Mouse (Mus musculus): ENCODE measurements around the gene Rasl10a. TPM values are rescaled to one million over a fixed set of nuclear protein-coding genes. Genes with fewer than 3 reads are reported as not detected.

Gene Rasl10a
- polyA plus RNA-seq, 1 experiment from 2014 or later, result 0.23 TPM

DNA sequence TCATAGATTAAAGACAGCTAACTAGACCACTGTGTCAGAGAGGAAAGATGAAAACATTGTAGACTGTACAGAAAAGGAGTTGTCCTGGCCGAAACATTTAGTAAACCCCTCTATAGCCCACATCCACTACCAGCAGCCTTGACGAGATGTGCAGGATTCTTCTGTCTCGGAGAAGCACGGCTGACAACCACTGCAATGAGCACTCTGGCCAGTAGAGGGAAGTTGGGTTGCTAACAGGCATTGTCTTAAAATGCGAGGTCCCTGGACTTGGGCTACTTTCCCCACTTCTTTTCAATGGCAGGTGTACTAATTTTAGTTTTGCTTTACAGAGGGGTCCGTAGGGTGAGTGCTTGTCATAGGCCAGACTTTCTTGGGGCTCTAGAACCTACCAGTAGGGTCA is 40.4 kb upstream of the Rasl10a start:
- Histone ChIP-seq H3K9ac (ENCODE audit: low read length) (no peak overlapping the region), H3K4me3 (ENCODE audit: low read depth, low read length) (no peak overlapping the region), H3K4me2 (ENCODE audit: low read depth, low read length, severe bottlenecking) (no peak overlapping the region), H3K27me3 (ENCODE audit: control insufficient read depth, insufficient read depth, low read length) (no peaks in the 10 kb centered on the region), H3K36me3 (ENCODE audit: control insufficient read depth, insufficient read depth, low read length) (peaks cover 3% of the 10 kb centered on the region; the same call in 1 of the 2 replicates), H3K9me3 (ENCODE audit: control insufficient read depth, low read length) (no peaks in the 10 kb centered on the region), H3K27ac (ENCODE audit: low read depth, low read length) (no peak overlapping the region), H3K4me1 (replicated peaks; ENCODE audit: control insufficient read depth, insufficient read depth, low read length) (no peaks in the 10 kb centered on the region)
- ATAC-seq (replicated peaks; ENCODE audit: low FRiP score), result no peak
- DNase-seq (ENCODE audit: low spot score), result no peak
- WGBS, result 73% methylated on average over 6 of the region's 6 CpGs

DNA sequence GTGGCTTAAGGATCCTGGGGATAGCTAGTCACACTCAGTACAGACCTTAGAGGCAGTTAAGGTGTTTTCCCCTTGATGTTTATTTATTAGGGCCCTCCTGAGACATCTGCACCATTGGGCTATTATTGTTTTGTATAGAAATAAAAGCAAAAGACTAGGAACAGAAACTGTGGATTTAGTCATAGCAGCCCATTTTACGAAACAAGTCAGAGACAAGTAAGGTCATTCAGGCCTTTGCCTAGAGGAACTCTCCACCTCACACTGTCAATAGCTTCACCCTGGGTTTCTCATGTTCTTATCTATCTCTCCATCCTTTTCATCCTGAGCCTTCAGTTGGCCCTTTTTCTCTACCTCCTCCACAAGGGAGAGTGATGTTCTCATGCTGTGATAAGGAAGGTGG is 32.8 kb upstream of the Rasl10a start:
- WGBS, result 100% methylated on average over 1 of the region's 1 CpGs
- Histone ChIP-seq H3K27ac (ENCODE audit: low read depth, low read length) (no peak overlapping the region), H3K4me1 (replicated peaks; ENCODE audit: control insufficient read depth, insufficient read depth, low read length) (no peaks in the 10 kb centered on the region), H3K27me3 (ENCODE audit: control insufficient read depth, insufficient read depth, low read length) (no peaks in the 10 kb centered on the region), H3K4me2 (ENCODE audit: low read depth, low read length, severe bottlenecking) (no peak overlapping the region), H3K9ac (ENCODE audit: low read length) (no peak overlapping the region), H3K4me3 (ENCODE audit: low read depth, low read length) (no peak overlapping the region), H3K36me3 (ENCODE audit: control insufficient read depth, insufficient read depth, low read length) (peaks cover 4% of the 10 kb centered on the region; the same call in 1 of the 2 replicates), H3K9me3 (ENCODE audit: control insufficient read depth, low read length) (no peaks in the 10 kb centered on the region)
- DNase-seq (ENCODE audit: low spot score) (no peak), ATAC-seq (replicated peaks; ENCODE audit: low FRiP score) (no peak)

DNA sequence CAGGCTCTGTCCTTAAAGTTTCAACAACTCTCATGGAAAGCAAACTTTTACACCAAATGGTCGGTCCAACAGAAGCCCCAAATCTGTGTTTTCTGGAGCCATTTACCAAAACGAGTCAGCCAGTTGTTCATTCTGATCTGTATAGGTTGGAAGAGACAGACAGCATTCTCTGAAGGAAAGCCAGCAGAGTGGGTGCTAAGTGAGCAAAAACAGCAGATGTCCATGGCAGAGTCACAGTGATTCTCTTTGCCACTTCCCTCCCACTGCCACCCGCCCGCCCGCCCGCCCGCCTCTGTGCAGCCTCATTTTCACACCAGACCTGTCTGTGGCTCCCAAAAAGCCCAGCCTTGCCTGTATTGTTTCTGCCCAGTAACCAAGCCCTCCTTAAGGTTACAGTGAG is 29.7 kb upstream of the Rasl10a start:
- DNase-seq (ENCODE audit: low spot score) (no peak), ATAC-seq (replicated peaks; ENCODE audit: low FRiP score) (no peak)
- no peak overlapping the region for H3K4me3 ChIP-seq (ENCODE audit: low read depth, low read length)
- peaks cover 4% of the 10 kb centered on the region; the same call in 1 of the 2 replicates for H3K36me3 ChIP-seq (ENCODE audit: control insufficient read depth, insufficient read depth, low read length)
- no peak overlapping the region for H3K9ac ChIP-seq (ENCODE audit: low read length)
- no peaks in the 10 kb centered on the region for H3K4me1 ChIP-seq (replicated peaks; ENCODE audit: control insufficient read depth, insufficient read depth, low read length)
- H3K27ac ChIP-seq (ENCODE audit: low read depth, low read length), result no peak overlapping the region
- H3K27me3 ChIP-seq (ENCODE audit: control insufficient read depth, insufficient read depth, low read length), result no peaks in the 10 kb centered on the region
- no peaks in the 10 kb centered on the region for H3K9me3 ChIP-seq (ENCODE audit: control insufficient read depth, low read length)
- 93% methylated on average over 7 of the region's 7 CpGs for WGBS
- H3K4me2 ChIP-seq (ENCODE audit: low read depth, low read length, severe bottlenecking), result no peak overlapping the region

DNA sequence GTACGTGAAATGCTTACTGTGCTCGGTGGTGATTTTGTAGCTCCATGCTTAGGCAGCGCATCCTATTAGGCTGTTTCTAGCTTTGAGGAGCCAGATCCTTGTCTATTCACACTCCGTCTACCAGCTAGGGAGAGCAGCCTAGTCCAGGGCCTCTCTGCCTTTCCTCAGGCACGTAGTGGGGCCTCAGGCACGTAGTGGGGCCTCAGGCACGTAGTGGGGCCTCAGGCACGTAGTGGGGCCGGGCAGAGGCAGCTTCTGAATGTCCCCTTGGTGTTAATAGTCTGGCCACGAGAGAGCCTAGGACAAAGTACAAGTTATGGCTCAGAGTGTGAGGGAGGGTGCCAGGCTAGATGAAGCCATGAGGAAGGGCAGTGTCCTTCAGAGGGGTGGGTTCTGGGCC is 25.2 kb upstream of the Rasl10a start:
- Histone ChIP-seq H3K36me3 (ENCODE audit: control insufficient read depth, insufficient read depth, low read length) (no peaks in the 10 kb centered on the region), H3K4me1 (replicated peaks; ENCODE audit: control insufficient read depth, insufficient read depth, low read length) (no peaks in the 10 kb centered on the region), H3K4me2 (ENCODE audit: low read depth, low read length, severe bottlenecking) (no peak overlapping the region), H3K4me3 (ENCODE audit: low read depth, low read length) (no peak overlapping the region), H3K27ac (ENCODE audit: low read depth, low read length) (no peak overlapping the region), H3K9ac (ENCODE audit: low read length) (no peak overlapping the region), H3K27me3 (ENCODE audit: control insufficient read depth, insufficient read depth, low read length) (no peaks in the 10 kb centered on the region), H3K9me3 (ENCODE audit: control insufficient read depth, low read length) (no peaks in the 10 kb centered on the region)
- ATAC-seq (replicated peaks; ENCODE audit: low FRiP score) (no peak), DNase-seq (ENCODE audit: low spot score) (no peak)
- WGBS, result 97% methylated on average over 10 of the region's 10 CpGs

DNA sequence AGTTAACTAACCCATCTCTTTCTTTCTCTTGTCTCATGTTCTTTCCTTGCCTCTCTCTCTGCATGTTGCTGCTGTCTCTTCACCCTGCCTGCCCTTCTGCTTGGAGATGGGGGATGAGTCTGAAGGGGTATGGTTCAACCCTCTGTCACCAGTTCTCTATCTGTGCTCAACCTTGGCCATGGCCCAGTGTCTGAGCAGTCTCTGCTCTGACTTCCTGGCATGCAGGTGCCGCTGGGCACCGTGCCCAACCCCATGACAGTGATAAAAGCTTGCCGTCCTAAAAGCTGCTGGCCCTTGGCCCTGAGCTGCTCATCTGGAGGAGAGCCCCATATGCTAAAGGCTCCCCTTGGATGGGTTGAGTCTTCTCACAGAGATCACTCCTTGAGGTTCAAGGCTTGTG is 24.8 kb upstream of the Rasl10a start:
- Histone ChIP-seq H3K4me2 (ENCODE audit: low read depth, low read length, severe bottlenecking) (no peak overlapping the region), H3K9me3 (ENCODE audit: control insufficient read depth, low read length) (no peaks in the 10 kb centered on the region), H3K9ac (ENCODE audit: low read length) (no peak overlapping the region), H3K27me3 (ENCODE audit: control insufficient read depth, insufficient read depth, low read length) (no peaks in the 10 kb centered on the region), H3K27ac (ENCODE audit: low read depth, low read length) (no peak overlapping the region), H3K4me1 (replicated peaks; ENCODE audit: control insufficient read depth, insufficient read depth, low read length) (no peaks in the 10 kb centered on the region), H3K36me3 (ENCODE audit: control insufficient read depth, insufficient read depth, low read length) (no peaks in the 10 kb centered on the region), H3K4me3 (ENCODE audit: low read depth, low read length) (no peak overlapping the region)
- WGBS, result 96% methylated on average over 3 of the region's 3 CpGs
- no peak for DNase-seq (ENCODE audit: low spot score)
- ATAC-seq (replicated peaks; ENCODE audit: low FRiP score), result no peak

DNA sequence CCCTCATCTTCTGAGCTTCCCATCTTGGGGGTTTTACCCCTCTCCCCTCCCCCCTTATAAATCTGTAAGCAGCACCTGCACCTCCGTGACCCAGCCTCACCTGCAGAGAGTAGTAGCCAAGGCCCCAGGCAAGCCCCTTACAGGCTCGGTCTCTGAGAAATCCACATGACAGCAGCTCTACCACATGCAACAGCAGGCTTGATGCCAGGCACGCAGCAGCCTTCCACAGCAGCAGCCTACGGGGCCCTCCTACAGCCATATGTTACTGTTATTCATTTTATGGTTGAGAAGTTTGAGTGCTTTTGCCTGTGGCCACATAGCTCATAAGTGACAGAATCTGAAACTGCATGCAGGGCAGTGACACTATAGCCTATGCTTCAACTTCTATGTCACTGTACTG is 22.5 kb upstream of the Rasl10a start:
- H3K9me3 ChIP-seq (ENCODE audit: control insufficient read depth, low read length), result no peaks in the 10 kb centered on the region
- DNase-seq (ENCODE audit: low spot score) (no peak), ATAC-seq (replicated peaks; ENCODE audit: low FRiP score) (no peak)
- H3K27me3 ChIP-seq (ENCODE audit: control insufficient read depth, insufficient read depth, low read length), result no peaks in the 10 kb centered on the region
- H3K4me2 ChIP-seq (ENCODE audit: low read depth, low read length, severe bottlenecking), result no peak overlapping the region
- H3K4me1 ChIP-seq (replicated peaks; ENCODE audit: control insufficient read depth, insufficient read depth, low read length), result no peaks in the 10 kb centered on the region
- H3K9ac ChIP-seq (ENCODE audit: low read length), result no peak overlapping the region
- peaks cover 2% of the 10 kb centered on the region; the same call in 1 of the 2 replicates for H3K36me3 ChIP-seq (ENCODE audit: control insufficient read depth, insufficient read depth, low read length)
- 93% methylated on average over 4 of the region's 4 CpGs for WGBS
- no peak overlapping the region for H3K4me3 ChIP-seq (ENCODE audit: low read depth, low read length)
- H3K27ac ChIP-seq (ENCODE audit: low read depth, low read length), result no peak overlapping the region

DNA sequence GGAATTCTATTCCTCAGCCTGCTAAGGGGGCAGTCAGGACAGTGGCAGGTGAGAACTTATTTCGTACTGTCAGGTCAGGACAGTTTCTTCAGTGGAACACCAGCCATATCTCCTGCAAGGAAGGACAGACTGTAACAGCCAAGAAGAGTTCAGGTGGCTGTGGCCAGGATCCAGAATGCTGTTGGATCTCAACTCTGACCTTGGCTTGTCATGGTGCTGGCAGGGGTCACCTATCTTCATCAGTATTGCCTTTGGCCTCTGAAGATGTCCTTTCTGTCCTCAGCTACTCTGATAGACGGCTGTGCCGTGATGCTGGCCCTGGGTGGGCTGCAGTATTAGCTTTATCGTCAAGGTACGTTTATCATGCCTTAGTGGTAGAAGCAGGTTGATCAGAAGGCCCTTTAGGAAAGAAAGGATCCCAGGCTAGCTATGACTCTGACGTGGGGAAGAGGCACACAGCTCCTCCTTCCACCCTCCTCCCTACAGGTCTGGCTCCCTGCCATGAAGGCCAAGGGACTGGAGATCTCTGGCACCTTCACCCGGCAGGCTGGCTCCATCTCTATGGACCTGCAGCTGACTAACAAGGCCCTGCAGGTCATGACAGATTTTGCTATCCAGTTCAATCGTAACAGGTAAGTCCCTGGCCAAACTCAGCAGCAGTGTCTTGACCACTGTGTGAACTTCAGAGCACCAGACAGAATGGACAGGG is 20.6 kb upstream of the Rasl10a start:
- WGBS, result 90% methylated on average over 8 of the region's 8 CpGs
- no peaks in the 10 kb centered on the region for H3K27me3 ChIP-seq (ENCODE audit: control insufficient read depth, insufficient read depth, low read length)
- ATAC-seq (replicated peaks; ENCODE audit: low FRiP score), result no peak
- no peak overlapping the region for H3K9ac ChIP-seq (ENCODE audit: low read length)
- H3K4me3 ChIP-seq (ENCODE audit: low read depth, low read length), result no peak overlapping the region
- H3K27ac ChIP-seq (ENCODE audit: low read depth, low read length), result no peak overlapping the region
- no peak for DNase-seq (ENCODE audit: low spot score)
- peaks cover 6% of the 10 kb centered on the region; the same call in 1 of the 2 replicates for H3K36me3 ChIP-seq (ENCODE audit: control insufficient read depth, insufficient read depth, low read length)
- H3K4me1 ChIP-seq (replicated peaks; ENCODE audit: control insufficient read depth, insufficient read depth, low read length), result no peaks in the 10 kb centered on the region
- no peaks in the 10 kb centered on the region for H3K9me3 ChIP-seq (ENCODE audit: control insufficient read depth, low read length)
- H3K4me2 ChIP-seq (ENCODE audit: low read depth, low read length, severe bottlenecking), result no peak overlapping the region

DNA sequence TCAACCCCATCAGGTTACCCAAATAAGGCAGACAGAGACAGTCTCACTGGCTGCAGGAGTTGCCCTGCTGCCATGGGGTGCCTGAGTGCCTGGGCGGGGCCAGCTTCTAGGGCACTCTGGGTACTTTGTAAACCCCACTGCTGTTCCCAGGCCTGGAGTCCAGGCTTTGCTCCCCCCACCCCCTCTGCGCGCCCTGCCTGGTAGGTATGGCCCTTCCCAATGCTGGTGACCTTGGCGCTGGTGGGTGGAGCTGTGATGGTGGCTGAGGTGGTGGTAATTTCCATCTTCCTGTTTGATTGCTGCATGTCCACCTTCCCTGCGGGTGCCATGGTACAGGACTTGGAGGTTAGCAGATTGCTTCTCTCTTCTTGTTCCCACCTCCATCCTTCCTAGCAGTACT is 17.3 kb upstream of the Rasl10a start:
- Histone ChIP-seq H3K9ac (ENCODE audit: low read length) (no peak overlapping the region), H3K27ac (ENCODE audit: low read depth, low read length) (no peak overlapping the region), H3K4me3 (ENCODE audit: low read depth, low read length) (no peak overlapping the region), H3K36me3 (ENCODE audit: control insufficient read depth, insufficient read depth, low read length) (peaks cover 6% of the 10 kb centered on the region; the same call in 1 of the 2 replicates), H3K4me2 (ENCODE audit: low read depth, low read length, severe bottlenecking) (no peak overlapping the region), H3K4me1 (replicated peaks; ENCODE audit: control insufficient read depth, insufficient read depth, low read length) (no peaks in the 10 kb centered on the region), H3K27me3 (ENCODE audit: control insufficient read depth, insufficient read depth, low read length) (no peaks in the 10 kb centered on the region), H3K9me3 (ENCODE audit: control insufficient read depth, low read length) (no peaks in the 10 kb centered on the region)
- 92% methylated on average over 5 of the region's 5 CpGs for WGBS
- DNase-seq (ENCODE audit: low spot score) (no peak), ATAC-seq (replicated peaks; ENCODE audit: low FRiP score) (no peak)

DNA sequence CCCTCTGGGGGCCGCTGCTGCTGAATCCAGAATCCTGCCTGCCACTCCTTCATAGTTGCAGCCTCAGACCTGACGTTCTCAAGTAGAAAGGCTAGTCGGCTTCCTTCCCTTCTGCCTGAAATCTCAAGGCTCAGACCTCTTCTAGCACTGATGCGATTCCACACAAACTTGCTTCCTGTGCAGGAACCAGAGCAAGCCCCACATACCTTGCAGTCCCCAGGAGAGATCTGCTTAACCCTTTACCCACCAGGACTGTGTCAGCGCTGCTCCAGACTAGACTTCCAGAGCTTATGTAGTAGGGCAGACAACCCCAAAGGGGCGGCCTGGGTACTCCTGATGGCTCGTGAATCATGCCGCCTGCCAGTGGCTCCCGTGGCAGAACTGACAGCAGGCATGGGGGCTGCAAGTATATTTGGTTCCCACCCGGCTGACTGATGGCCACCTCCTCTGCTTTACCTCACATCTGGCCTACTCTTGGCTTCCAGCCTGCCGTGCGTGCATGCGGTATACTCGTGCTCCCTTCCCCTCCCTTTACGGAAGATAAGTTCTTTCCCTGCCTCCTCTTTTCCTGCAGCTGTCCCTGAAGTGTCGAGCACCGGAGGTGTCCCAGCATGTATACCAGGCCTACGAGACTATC is 16.7 kb upstream of the Rasl10a start:
- no peak overlapping the region for H3K4me2 ChIP-seq (ENCODE audit: low read depth, low read length, severe bottlenecking)
- DNase-seq (ENCODE audit: low spot score) (no peak), ATAC-seq (replicated peaks; ENCODE audit: low FRiP score) (no peak)
- no peaks in the 10 kb centered on the region for H3K4me1 ChIP-seq (replicated peaks; ENCODE audit: control insufficient read depth, insufficient read depth, low read length)
- no peaks in the 10 kb centered on the region for H3K27me3 ChIP-seq (ENCODE audit: control insufficient read depth, insufficient read depth, low read length)
- no peak overlapping the region for H3K4me3 ChIP-seq (ENCODE audit: low read depth, low read length)
- no peak overlapping the region for H3K9ac ChIP-seq (ENCODE audit: low read length)
- no peaks in the 10 kb centered on the region for H3K9me3 ChIP-seq (ENCODE audit: control insufficient read depth, low read length)
- H3K36me3 ChIP-seq (ENCODE audit: control insufficient read depth, insufficient read depth, low read length), result peaks cover 6% of the 10 kb centered on the region; the same call in 1 of the 2 replicates
- WGBS, result 87% methylated on average over 18 of the region's 18 CpGs
- no peak overlapping the region for H3K27ac ChIP-seq (ENCODE audit: low read depth, low read length)
